Mouse (Mus musculus) right cerebral cortex, postnatal 36 days (tissue): ENCODE data around the gene E030030I06Rik.
"Not testable (repeated sequence)": the region's sequence is repeated elsewhere in the genome, so short reads cannot be mapped to it uniquely, and the experiment has no call there.

Experiments
- DNase-seq, 2 experiments: peaks; one replicate each; pipeline ENCODE4 v3.0.0; 2022; ENCODE audit warnings: low spot score in 2 of 2, mixed read lengths in 1 of 2

E030030I06Rik gene

GRCm38 (mm10) chr10:22149073-22149690, at the start of gene E030030I06Rik:
TSS of gene E030030I06Rik (minus strand) at chr10:22149270.
- no peak for DNase-seq

- not testable (repeated sequence) for DNase-seq
These were observed 42.0 kb upstream of the E030030I06Rik start for GRCm38 (mm10) chr10:22191035-22191434.

GRCm38 (mm10) chr10:22176515-22176914, 27.4 kb upstream of the E030030I06Rik start:
- not testable (repeated sequence) for DNase-seq

GRCm38 (mm10) chr10:22174190-22174487, 25.1 kb upstream of the E030030I06Rik start:
- not testable (repeated sequence) for DNase-seq

GRCm38 (mm10) chr10:22173335-22174189, 24.5 kb upstream of the E030030I06Rik start:
- DNase-seq = not testable (repeated sequence)

- DNase-seq = not testable (repeated sequence)
These were observed 23.6 kb upstream of the E030030I06Rik start for GRCm38 (mm10) chr10:22172431-22173334.

GRCm38 (mm10) chr10:22169116-22169515, 20.0 kb upstream of the E030030I06Rik start:
- not testable (repeated sequence) for DNase-seq

GRCm38 (mm10) chr10:22167061-22167460, 18.0 kb upstream of the E030030I06Rik start:
- DNase-seq = not testable (repeated sequence)

- DNase-seq = not testable (repeated sequence)
These were observed 17.0 kb upstream of the E030030I06Rik start for GRCm38 (mm10) chr10:22166025-22166424.

- not testable (repeated sequence) for DNase-seq
These were observed 16.4 kb upstream of the E030030I06Rik start for GRCm38 (mm10) chr10:22165328-22166003.

- DNase-seq = peak in 1 of 2 experiments; percentile 38
These were observed 14.9 kb upstream of the E030030I06Rik start for GRCm38 (mm10) chr10:22163705-22164583.

GRCm38 (mm10) chr10:22163279-22163678, 14.2 kb upstream of the E030030I06Rik start:
- DNase-seq = not testable (repeated sequence)

GRCm38 (mm10) chr10:22159581-22160140, 10.6 kb upstream of the E030030I06Rik start:
- no peak for DNase-seq

- DNase-seq = no peak
These were observed 10.1 kb upstream of the E030030I06Rik start for GRCm38 (mm10) chr10:22159131-22159561.

- DNase-seq = not testable (repeated sequence)
These were observed 9.4 kb upstream of the E030030I06Rik start, which contains the start of the genes Raet1e and H60b for GRCm38 (mm10) chr10:22158310-22158999. TSS of gene Raet1e (plus strand) at chr10:22158569. TSS of gene H60b (plus strand) at chr10:22158586.

GRCm38 (mm10) chr10:22154871-22155799, 6.1 kb upstream of the E030030I06Rik start:
- DNase-seq = no peak

GRCm38 (mm10) chr10:22154127-22154526, 5.1 kb upstream of the E030030I06Rik start:
- DNase-seq = not testable (repeated sequence)

GRCm38 (mm10) chr10:22153147-22153690, 4.1 kb upstream of the E030030I06Rik start:
- DNase-seq = not testable (repeated sequence)
